Mouse (Mus musculus): ENCODE data around the gene Zfp652. TPM values are rescaled to one million over a fixed set of nuclear protein-coding genes. Genes with fewer than 3 reads are reported as not detected.

Gene Zfp652
- total RNA-seq, 4 experiments from 2014 or later = 47.8 to 49.7 (median 48.5) TPM

- no peak for DNase-seq (ENCODE audit: low spot score in 2 of 2)
These were observed 52.9 kb downstream of the Zfp652 start for GRCm38 (mm10) chr11:95765334-95765733.

GRCm38 (mm10) chr11:95768244-95768643 is 55.8 kb downstream of the Zfp652 start:
- DNase-seq (ENCODE audit: low spot score in 2 of 2) = no peak

- DNase-seq (ENCODE audit: low spot score in 2 of 2) = no peak
These were observed 56.7 kb downstream of the Zfp652 start for GRCm38 (mm10) chr11:95769208-95769607.

GRCm38 (mm10) chr11:95770720-95771364 is 58.4 kb downstream of the Zfp652 start:
- no peak for DNase-seq (ENCODE audit: low spot score in 2 of 2)

GRCm38 (mm10) chr11:95771665-95772064 is 59.2 kb downstream of the Zfp652 start:
- no peak for DNase-seq (ENCODE audit: low spot score in 2 of 2)

GRCm38 (mm10) chr11:95773264-95773663 is 60.8 kb downstream of the Zfp652 start:
- DNase-seq (ENCODE audit: low spot score in 2 of 2) = no peak

- no peak for DNase-seq (ENCODE audit: low spot score in 2 of 2)
These were observed 65.1 kb downstream of the Zfp652 start for GRCm38 (mm10) chr11:95777323-95778297.

- no peak for DNase-seq (ENCODE audit: low spot score in 2 of 2)
These were observed 66.4 kb downstream of the Zfp652 start for GRCm38 (mm10) chr11:95778831-95779251.

GRCm38 (mm10) chr11:95779366-95779765 is 66.9 kb downstream of the Zfp652 start:
- DNase-seq (ENCODE audit: low spot score in 2 of 2) = no peak

GRCm38 (mm10) chr11:95780480-95780879 is 68.0 kb downstream of the Zfp652 start:
- no peak for DNase-seq (ENCODE audit: low spot score in 2 of 2)

- DNase-seq (ENCODE audit: low spot score in 2 of 2) = no peak
These were observed 69.1 kb downstream of the Zfp652 start for GRCm38 (mm10) chr11:95781557-95781956.

GRCm38 (mm10) chr11:95783457-95783856 is 71.0 kb downstream of the Zfp652 start:
- DNase-seq (ENCODE audit: low spot score in 2 of 2) = no peak

- DNase-seq (ENCODE audit: low spot score in 2 of 2) = no peak
These were observed 71.5 kb downstream of the Zfp652 start for GRCm38 (mm10) chr11:95783958-95784357.

GRCm38 (mm10) chr11:95785675-95786074 is 73.2 kb downstream of the Zfp652 start:
- DNase-seq (ENCODE audit: low spot score in 2 of 2) = no peak

- DNase-seq (ENCODE audit: low spot score in 2 of 2) = no peak
These were observed 74.0 kb downstream of the Zfp652 start for GRCm38 (mm10) chr11:95786511-95786910.

GRCm38 (mm10) chr11:95789451-95789891 is 77.0 kb downstream of the Zfp652 start:
- DNase-seq (ENCODE audit: low spot score in 2 of 2) = no peak

- DNase-seq (ENCODE audit: low spot score in 2 of 2) = peak; percentile 85 to 86
These were observed 79.3 kb downstream of the Zfp652 start for GRCm38 (mm10) chr11:95791787-95792186.

GRCm38 (mm10) chr11:95792950-95793509 is 80.6 kb downstream of the Zfp652 start:
- no peak for DNase-seq (ENCODE audit: low spot score in 2 of 2)

- no peak for DNase-seq (ENCODE audit: low spot score in 2 of 2)
These were observed 81.7 kb downstream of the Zfp652 start for GRCm38 (mm10) chr11:95794201-95794600.

- DNase-seq (ENCODE audit: low spot score in 2 of 2) = no peak
These were observed 83.1 kb downstream of the Zfp652 start for GRCm38 (mm10) chr11:95795582-95795981.

GRCm38 (mm10) chr11:95805010-95805409 is 92.5 kb downstream of the Zfp652 start:
- no peak for DNase-seq (ENCODE audit: low spot score in 2 of 2)

- DNase-seq (ENCODE audit: low spot score in 2 of 2) = no peak
These were observed 93.1 kb downstream of the Zfp652 start for GRCm38 (mm10) chr11:95805527-95805926.
